Mouse (Mus musculus): Measurements from ENCODE around the gene Rassf5.

DNA sequence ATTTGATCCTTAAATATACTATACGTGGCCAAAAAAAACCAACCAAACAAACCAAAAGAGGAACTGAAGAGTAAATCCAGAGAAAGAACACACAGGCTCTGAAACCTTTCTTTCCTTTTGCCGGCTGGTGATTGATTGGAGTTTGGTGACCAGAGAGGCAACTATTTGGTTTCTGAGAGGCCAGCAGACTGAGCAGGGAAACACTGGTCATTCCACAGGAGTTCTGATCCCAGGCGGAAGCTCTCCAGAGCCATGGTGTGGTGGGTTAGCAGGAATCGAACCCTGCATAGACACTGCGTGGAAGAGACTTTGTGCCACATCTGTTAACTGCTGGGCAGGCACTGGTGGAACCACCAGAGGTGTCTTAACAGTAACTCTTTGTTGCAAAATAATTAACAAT, 67.0 kb downstream of the Rassf5 start:
- TF ChIP-seq CTCF (IDR thresholded peaks at IDR 0.05) = no peak
- TF ChIP-seq EP300 (IDR thresholded peaks at IDR 0.05) = no peak

All from lung, postnatal 0 days (tissue).